Mouse (Mus musculus) kidney, adult 2 months (tissue): Measurements from ENCODE around the gene Aatk.

ENCODE experiments used
- CTCF ChIP-seq: fragments of 200-500 bp; conservative IDR thresholded peaks from 2 replicates; pipeline ENCODE4 v1.5.1; 2011; ENCODE audit warnings: low read depth, mild to moderate bottlenecking, control low read depth, low read length, moderate library complexity, mixed read lengths; ENCODE audit not compliant: insufficient read depth, insufficient read length
- POLR2A ChIP-seq: fragments of 200-500 bp; IDR thresholded peaks from one replicate; pipeline ENCODE4 v1.6.1; 2011; ENCODE audit warnings: low read depth, low read length, control low read depth

GRCm38 (mm10) chr11:120090661-120091060 is 43.7 kb upstream of the Aatk start:
- TF ChIP-seq POLR2A (no peak), CTCF (no peak)
